Mouse (Mus musculus): ENCODE measurements at regions not wholly inside any gene's neighbourhood (a gene's known extent, or its start where the extent isn't known, plus 50 kb on each side); places are given as distances from the start of the nearest gene placed in this dataset.

GRCm38 (mm10) chr17:27364899-27365298, 156.3 kb downstream of the Grm4 start:
- DNase-seq = peak; percentile 19 to 53

GRCm38 (mm10) chr17:27364338-27364737, 156.9 kb downstream of the Grm4 start:
- no peak for DNase-seq

GRCm38 (mm10) chr17:27363911-27364310, 157.3 kb downstream of the Grm4 start:
- DNase-seq = no peak

DNA sequence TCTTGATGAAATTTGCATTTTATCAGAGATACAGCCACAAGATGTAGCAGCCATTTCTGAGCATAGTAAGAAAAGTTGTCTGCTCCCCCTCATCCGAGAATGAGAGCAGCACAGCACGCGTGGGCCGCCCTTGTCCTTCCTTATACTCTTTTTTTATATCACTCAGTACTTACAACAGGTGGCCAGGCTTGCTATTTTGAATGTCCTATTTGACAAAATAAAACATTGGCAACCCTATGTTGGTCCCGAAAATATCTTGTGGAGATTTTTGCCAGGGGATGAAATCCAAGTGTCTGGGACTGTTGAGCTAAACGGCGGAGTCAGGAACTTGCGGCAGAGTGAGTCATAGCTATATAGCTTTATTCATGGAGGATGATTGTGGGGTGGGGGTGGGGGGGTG, 158.0 kb upstream of the Lemd2 start:
- DNase-seq = no peak

- no peak for DNase-seq
These were observed 157.1 kb upstream of the Lemd2 start for GRCm38 (mm10) chr17:27361362-27361761.

DNA sequence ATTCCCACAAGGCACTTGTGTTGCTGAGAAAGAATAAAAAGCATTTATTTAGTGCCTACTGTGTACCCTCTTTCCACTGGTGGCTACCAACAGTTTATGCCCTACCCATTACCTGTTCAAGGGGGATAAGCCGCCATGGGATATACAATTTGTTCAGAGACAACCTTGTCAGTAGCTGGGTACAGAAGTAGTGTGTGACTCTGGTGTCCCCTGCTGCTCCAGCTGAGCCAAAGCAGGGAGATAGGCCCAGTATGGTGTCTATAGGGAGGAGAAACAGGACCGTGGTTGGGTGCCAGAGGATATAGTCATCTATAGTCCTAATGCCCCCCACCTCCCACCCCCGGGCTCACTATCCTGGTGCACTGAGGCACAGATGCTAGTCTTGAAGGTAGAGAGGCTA, 152.6 kb upstream of the Lemd2 start:
- no peak for DNase-seq

GRCm38 (mm10) chr17:27355717-27356116, 151.4 kb upstream of the Lemd2 start:
- DNase-seq = no peak

GRCm38 (mm10) chr17:27355056-27355455, 150.8 kb upstream of the Lemd2 start:
- DNase-seq = no peak

GRCm38 (mm10) chr17:27349911-27350310, 145.6 kb upstream of the Lemd2 start:
- DNase-seq = no peak

- no peak for DNase-seq
These were observed 145.2 kb upstream of the Lemd2 start for GRCm38 (mm10) chr17:27349432-27349831.

DNA sequence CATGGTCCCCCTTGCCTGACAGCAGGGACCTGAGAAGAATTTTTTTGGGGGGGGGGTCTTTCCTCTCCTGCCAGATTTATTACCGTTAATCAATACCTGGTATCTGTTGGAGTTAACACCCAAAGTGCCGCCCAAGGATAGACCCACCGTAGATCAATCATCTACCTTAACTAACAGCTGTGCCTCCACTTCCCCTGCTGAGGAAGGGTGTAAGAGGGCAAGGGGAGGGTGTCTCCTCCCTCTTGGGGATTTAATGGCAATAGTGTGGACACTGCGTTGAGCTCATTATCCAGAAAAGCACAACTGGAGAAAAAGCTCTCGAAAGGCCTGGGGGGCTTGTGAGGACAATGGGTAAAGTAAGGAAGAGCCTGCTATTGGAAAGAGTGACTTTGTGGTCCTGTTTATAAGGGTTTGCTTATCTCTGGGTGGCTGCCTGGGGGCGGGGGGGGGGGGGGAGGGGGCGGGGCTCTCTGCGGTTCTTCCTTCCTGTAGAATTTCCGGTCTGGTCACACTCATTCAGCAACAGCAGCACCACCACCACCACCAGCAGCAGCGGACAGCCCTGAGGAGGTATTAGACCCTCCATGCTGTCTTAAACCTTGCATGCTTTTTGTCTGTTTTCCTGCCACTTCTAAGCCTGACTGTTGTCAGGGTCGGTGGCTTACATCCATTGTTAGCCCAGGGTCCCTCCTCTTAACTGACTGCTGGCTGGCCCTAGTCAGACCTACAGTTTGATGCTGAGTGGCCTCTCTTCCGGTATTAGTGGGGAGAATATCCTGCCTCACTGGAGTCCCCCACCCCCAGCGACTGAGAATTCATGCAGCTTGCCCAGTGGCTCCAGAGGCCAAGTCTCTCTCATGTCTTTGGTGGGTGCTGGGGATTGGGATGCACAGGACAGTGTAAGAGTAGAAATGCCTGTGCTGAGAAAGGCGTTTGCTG, 138.0 kb upstream of the Lemd2 start:
- DNase-seq = peak in 1 of 2 experiments; percentile 29

GRCm38 (mm10) chr17:27339823-27340222, 135.6 kb upstream of the Lemd2 start:
- no peak for DNase-seq

GRCm38 (mm10) chr17:27339261-27339660, 135.0 kb upstream of the Lemd2 start:
- DNase-seq = no peak

GRCm38 (mm10) chr17:27335621-27336020, 131.4 kb upstream of the Lemd2 start:
- DNase-seq = no peak

- no peak for DNase-seq
These were observed 129.3 kb upstream of the Lemd2 start for GRCm38 (mm10) chr17:27333593-27333992.

DNA sequence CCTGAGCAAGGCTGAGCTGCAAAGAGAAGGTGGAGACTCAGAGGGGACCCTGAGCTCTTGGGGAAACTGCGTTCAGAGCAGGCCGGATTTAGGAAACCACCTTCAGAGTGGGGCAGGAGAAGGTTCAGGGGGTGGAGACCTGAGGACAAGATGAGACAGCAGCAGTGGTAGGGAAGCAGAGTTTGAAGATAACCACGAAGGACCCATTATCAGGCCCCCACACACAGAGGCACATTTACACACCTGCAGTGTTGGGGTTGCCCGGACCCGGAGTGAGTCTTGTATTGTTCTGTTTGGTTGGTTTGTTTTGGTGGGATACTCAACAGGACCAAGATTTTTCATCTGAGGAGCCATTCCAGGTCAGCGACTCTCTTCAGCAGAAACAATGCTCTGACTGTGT, 128.9 kb upstream of the Lemd2 start:
- DNase-seq = no peak

- no peak for DNase-seq
These were observed 127.8 kb upstream of the Lemd2 start for GRCm38 (mm10) chr17:27332076-27332475.

GRCm38 (mm10) chr17:27331630-27332029, 127.4 kb upstream of the Lemd2 start:
- DNase-seq = no peak

DNA sequence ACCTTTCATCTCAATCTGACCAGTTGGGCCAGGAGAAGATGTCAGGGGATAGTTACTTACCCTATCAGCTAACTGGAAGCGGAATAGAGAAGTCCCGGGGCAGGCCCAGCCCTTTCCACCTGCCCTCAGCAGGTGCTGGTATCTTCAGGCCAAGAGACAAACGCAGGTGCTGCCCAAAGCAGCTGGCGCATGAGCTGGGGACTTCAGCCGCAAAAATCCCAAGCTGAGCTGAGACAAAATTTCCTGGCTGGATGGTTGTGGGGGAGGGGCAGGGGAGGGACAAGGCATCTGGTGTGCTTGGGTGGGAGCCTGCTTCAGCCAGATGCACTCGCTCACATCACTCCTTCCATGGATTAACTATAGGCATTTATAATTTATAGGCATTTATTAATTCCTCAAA, 125.5 kb upstream of the Lemd2 start:
- no peak for DNase-seq

- no peak for DNase-seq
These were observed 124.9 kb upstream of the Lemd2 start for GRCm38 (mm10) chr17:27329183-27329582.

GRCm38 (mm10) chr17:27325002-27325460, 120.8 kb upstream of the Lemd2 start:
- peak; percentile 18 to 45 for DNase-seq

GRCm38 (mm10) chr17:27323513-27323912, 119.2 kb upstream of the Lemd2 start:
- DNase-seq = no peak

DNA sequence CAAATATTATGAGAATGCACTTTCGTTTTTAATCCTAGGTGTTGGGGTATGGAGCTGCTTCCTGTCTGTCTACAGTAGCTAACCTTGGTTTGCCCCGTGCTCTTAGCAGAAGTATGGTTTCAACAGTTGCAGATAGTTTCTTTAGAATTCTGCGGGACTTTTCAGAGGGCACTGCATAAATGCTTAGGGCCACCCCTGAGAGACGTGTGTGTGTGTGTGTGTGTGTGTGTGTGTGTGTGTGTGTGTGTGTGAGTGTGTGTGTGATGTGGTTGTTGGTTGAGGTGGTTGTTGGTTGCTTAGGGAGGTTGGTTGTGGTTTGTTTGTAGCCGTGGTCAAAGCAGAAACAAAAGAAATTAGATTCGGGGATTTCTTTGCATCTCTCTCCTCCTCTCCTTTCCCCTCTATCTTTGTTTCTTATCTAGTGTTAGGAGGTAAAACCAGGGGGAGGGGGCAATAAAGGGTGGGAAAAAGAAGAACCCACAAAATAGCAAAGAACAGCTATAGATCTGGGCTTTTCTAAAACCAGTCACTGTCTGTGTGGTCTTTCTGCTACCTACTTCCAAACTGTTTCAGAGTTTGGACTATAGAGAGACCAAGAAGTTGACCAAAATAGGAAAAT, 118.7 kb upstream of the Lemd2 start:
- no peak for DNase-seq

Data from thymus, adult 18-20 months (tissue).